Mouse (Mus musculus) right cerebral cortex, postnatal 10 days (tissue): ENCODE data around the gene Setdb1.

Source experiments
- DNase-seq, 2 experiments: peaks; one replicate each; pipeline ENCODE4 v3.0.0; 2021; ENCODE audit warnings: low spot score in 2 of 2

Setdb1 gene

GRCm38 (mm10) chr3:95292899-95293298 lies 64.1 kb downstream of the Setdb1 start:
- DNase-seq = no peak

GRCm38 (mm10) chr3:95291041-95291440 lies 66.0 kb downstream of the Setdb1 start:
- DNase-seq = no peak

GRCm38 (mm10) chr3:95290156-95290555 lies 66.8 kb downstream of the Setdb1 start:
- no peak for DNase-seq

- no peak for DNase-seq
These were observed 67.6 kb downstream of the Setdb1 start for GRCm38 (mm10) chr3:95289419-95289818.

GRCm38 (mm10) chr3:95287541-95287940 lies 69.5 kb downstream of the Setdb1 start:
- no peak for DNase-seq

- no peak for DNase-seq
These were observed 70.5 kb downstream of the Setdb1 start for GRCm38 (mm10) chr3:95286510-95286909.

- no peak for DNase-seq
These were observed 71.0 kb downstream of the Setdb1 start for GRCm38 (mm10) chr3:95286011-95286410.

GRCm38 (mm10) chr3:95285390-95285789 lies 71.6 kb downstream of the Setdb1 start:
- DNase-seq = no peak

- DNase-seq = no peak
These were observed 72.3 kb downstream of the Setdb1 start for GRCm38 (mm10) chr3:95284501-95285281.

GRCm38 (mm10) chr3:95284062-95284461 lies 72.9 kb downstream of the Setdb1 start:
- DNase-seq = no peak

- no peak for DNase-seq
These were observed 73.4 kb downstream of the Setdb1 start for GRCm38 (mm10) chr3:95283589-95283941.

GRCm38 (mm10) chr3:95282865-95283588 lies 74.0 kb downstream of the Setdb1 start:
- DNase-seq = peak; percentile 84 to 85

- DNase-seq = no peak
These were observed 74.6 kb downstream of the Setdb1 start for GRCm38 (mm10) chr3:95282381-95282864.

- peak; percentile 99 for DNase-seq
These were observed 75.5 kb downstream of the Setdb1 start, which contains the start of the genes Mindy1 and Prune1 for GRCm38 (mm10) chr3:95281216-95282126. Gene Mindy1, plus strand, starts transcription at chr3:95281345. Gene Prune1, minus strand, starts transcription at chr3:95282076.

GRCm38 (mm10) chr3:95280747-95281146 lies 76.3 kb downstream of the Setdb1 start:
- peak; percentile 55 to 60 for DNase-seq

- no peak for DNase-seq
These were observed 79.9 kb downstream of the Setdb1 start for GRCm38 (mm10) chr3:95277149-95277551.

- DNase-seq = no peak
These were observed 80.5 kb downstream of the Setdb1 start for GRCm38 (mm10) chr3:95276428-95276934.

GRCm38 (mm10) chr3:95275161-95275560 lies 81.8 kb downstream of the Setdb1 start:
- no peak for DNase-seq

- no peak for DNase-seq
These were observed 82.5 kb downstream of the Setdb1 start for GRCm38 (mm10) chr3:95274453-95274852.
